Mouse (Mus musculus): Measurements from ENCODE around the gene Proca1.

DNA sequence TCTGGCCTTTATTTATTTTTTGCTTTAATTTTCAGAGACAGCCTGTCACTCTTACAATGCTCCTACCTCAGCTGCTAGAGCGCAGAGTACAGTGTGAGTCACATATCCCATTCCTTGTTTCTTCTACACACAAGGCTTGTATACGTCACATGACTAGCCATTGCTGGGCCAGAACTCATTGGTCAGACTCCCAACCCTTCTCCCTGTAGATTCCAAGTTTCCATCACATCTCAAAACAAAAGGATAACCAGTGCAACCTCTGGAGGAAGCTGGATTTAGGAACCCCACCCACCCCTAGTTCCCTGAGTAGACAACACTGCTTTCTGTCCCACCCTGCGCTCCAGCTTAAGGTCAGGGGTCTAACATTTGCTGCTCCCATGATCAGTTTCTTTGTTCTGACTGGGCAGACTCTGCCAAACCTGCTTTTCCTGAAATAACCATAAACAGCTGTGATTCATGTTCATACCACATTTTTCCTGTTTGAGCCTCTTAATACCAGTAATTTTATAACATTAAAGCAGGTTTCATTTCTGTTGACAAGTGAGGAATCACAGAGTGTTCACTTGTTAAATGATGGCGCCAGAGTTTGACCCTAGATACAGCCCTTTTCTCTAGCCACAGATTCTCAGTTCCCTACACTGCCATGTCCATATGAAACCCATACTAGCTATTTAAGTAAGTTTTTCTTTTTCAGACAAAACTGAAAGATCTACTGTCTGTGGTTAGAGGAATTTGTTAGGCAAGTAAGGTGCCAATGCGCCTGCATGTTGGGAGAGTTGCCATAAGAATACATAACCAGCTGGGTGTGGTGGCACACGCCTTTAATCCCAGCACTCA, 46.3 kb upstream of the Proca1 start:
- TF ChIP-seq CTCF (IDR thresholded peaks at IDR 0.05; ENCODE audit: low read depth), result no peak
- TF ChIP-seq EP300 (optimal IDR thresholded peaks at IDR 0.05), result peak; percentile 85

Data from stomach, postnatal 0 days (tissue).